Comparison of ENCODE assay signal across 23 mouse cellular contexts in the genomic region with DNA sequence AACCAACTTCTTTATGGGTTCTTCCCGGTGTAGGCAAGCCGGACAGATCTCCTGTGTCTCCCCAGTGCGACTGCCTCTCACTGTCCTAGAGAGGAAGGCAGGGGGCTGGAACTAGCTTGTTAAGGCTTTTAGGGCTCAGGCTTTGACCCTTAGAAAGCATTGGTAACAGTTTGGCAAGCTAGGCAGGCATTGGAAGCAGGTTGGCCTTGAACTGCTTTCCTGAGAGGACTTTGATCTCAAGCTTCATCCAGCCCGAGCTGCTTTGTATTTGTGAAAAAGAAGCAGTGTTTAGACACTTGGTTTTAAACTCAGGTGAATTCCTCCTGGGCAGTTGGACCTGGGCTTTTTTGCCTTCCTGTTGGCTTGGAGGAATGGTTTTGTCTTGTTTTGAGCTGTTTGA. TPM values are rescaled to one million over a fixed set of nuclear protein-coding genes. Genes with fewer than 3 reads are reported as not detected.
"Had no signal": no experiment of that assay in that cellular context is flagged by ENCODE, and none has a peak within 500 bp of the region (broad histone marks: within the 10 kb centered on the region; RNA-seq: fewer than 3 reads in every experiment).

No protein-coding gene starts in this region.

- H3K27me3 ChIP-seq: heart, embryonic 12.5 days; hindbrain, embryonic 12.5 days; intestine, embryonic 15.5 days; limb, embryonic 12.5 days; liver, embryonic 12.5 days had no signal

- H3K4me1 ChIP-seq: heart, embryonic 10.5 days; heart, embryonic 12.5 days; hindbrain, embryonic 12.5 days; intestine, embryonic 15.5 days; limb, embryonic 10.5 days; limb, embryonic 12.5 days; liver, embryonic 12.5 days had no signal

- H3K4me3 ChIP-seq: gastrocnemius, adult 2 months; heart, embryonic 10.5 days; heart, embryonic 12.5 days; hindbrain, embryonic 10.5 days; hindbrain, embryonic 12.5 days; intestine, embryonic 15.5 days; layer of hippocampus, adult 2 months; left cerebral cortex, adult 2 months; limb, embryonic 10.5 days; limb, embryonic 12.5 days; liver, embryonic 12.5 days had no signal

- H3K27ac ChIP-seq: gastrocnemius, adult 2 months; heart, embryonic 10.5 days; hindbrain, embryonic 10.5 days; hindbrain, embryonic 12.5 days; hindbrain, embryonic 14.5 days; intestine, embryonic 15.5 days; layer of hippocampus, adult 2 months; left cerebral cortex, adult 2 months; limb, embryonic 10.5 days; limb, embryonic 12.5 days; liver, embryonic 12.5 days; liver, embryonic 14.5 days had no signal

- H3K9ac ChIP-seq: heart, embryonic 12.5 days; hindbrain, embryonic 12.5 days; hindbrain, embryonic 14.5 days; intestine, embryonic 15.5 days; limb, embryonic 12.5 days; liver, embryonic 12.5 days; liver, embryonic 14.5 days had no signal

- H3K36me3 ChIP-seq: heart, embryonic 10.5 days; heart, embryonic 12.5 days; hindbrain, embryonic 10.5 days; hindbrain, embryonic 12.5 days; intestine, embryonic 15.5 days; limb, embryonic 10.5 days; limb, embryonic 12.5 days; liver, embryonic 12.5 days had no signal

- DNase-seq: gastrocnemius, adult 2 months; gastrocnemius, postnatal 10 days; gastrocnemius, postnatal 25 days; heart, adult 18-20 months; heart, postnatal 10 days; heart, postnatal 4 days; kidney, postnatal 10 days; kidney, postnatal 25 days had no signal

RNA-seq across cellular contexts. Expression of gene Usp50, which starts 4.5 kb away (rescaled TPM):
- total RNA-seq: gastrocnemius, postnatal 10 days; gastrocnemius, postnatal 25 days; gastrocnemius, postnatal 4 days; granulocyte monocyte progenitor cell, adult 5-6 weeks; heart, adult 18-20 months; heart, postnatal 10 days; heart, postnatal 25 days; heart, postnatal 4 days had no signal
